Mouse (Mus musculus) monocyte, adult 2 months (primary cell): ENCODE data around the gene Klhl11.

Experiments
- DNase-seq, 2 experiments: peaks; one replicate each; pipeline ENCODE4 v3.0.0; 2022; ENCODE audit warnings: low spot score in 2 of 2, low read depth in 1 of 2

Gene Klhl11

GRCm38 (mm10) chr11:100472197-100472934, at the start of gene Klhl11:
Klhl11 (minus strand) TSS chr11:100472741.
- peak; percentile 77 to 86 for DNase-seq

- DNase-seq = no peak
Measured at GRCm38 (mm10) chr11:100520838-100521237, 48.3 kb upstream of the Klhl11 start.

DNA sequence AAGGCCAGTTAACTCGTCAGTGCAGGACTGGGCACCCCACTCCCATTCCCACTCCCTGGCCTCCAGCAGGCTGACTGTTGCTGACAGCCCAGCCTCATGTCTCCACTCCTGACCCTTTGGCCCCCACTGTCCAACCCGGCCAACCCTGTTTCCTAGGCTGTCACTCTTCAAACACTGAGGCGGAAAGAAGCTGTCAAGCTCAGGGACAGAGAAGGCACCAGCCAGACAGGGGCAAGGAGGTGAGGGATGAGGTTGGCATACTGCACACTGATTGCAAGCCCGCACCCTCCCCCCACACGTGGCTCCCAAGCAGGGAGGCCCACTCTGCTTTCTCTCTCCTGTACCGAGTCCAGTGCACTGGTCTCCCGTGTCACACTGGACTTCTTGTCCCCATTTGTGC, 46.6 kb upstream of the Klhl11 start:
- DNase-seq = no peak

DNA sequence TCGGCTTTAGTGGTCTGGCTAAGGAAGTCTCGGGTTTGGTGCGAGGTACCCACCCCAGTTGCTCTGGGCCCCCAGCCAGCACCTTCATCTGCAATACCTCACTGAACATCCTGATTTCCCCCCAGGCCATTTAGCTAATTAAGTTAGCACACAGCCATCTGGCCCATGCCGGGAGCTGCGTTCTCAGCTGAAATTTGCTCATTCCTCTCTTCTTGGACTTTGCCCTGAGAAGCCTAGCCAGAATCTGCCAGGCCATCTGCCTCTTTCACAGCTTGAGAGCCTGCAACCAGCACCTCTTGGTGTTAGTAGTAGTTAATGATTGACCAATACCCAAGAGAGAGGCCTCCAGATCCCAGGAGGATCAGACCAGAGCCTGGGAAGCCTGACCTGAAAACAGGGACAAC, 45.6 kb upstream of the Klhl11 start:
- DNase-seq = no peak

DNA sequence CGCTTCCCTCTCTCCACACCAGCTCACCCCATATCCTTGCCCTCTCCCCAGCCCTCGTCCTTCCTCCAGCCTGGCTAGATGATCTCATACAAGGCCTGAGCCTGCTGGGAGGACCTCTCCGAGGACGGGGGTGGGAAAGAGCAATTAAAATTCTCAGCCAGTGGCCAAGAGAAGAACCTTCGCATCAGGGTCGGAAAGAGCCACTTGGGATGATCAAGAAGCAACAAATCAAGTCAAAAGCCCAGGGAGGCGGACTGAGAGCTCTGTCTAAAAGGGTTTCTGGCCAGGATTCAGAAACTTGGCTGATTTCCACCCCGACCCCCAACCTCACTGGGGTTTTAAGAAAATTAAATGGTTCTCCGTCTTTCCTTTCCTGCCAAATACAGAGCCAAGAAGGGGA, 43.8 kb upstream of the Klhl11 start:
- no peak for DNase-seq

DNA sequence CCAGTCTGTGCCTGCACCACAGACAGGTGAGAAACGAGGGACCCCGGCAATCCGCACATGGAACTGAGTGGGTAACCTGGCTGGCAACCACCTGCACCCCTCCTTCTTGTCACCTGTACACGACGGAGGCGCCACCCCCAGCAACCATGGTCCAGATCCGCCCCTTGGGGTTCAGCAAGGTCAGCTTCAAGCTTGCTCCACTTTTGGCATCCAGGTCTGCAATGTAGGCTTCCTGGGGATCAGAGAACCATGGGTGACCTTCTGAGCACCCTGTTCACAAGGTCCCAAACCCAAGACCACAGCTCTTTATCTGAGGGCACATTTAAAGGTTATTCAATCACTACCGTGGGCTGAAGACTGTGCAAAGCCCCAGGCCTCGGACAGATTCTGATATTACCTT, 43.2 kb upstream of the Klhl11 start:
- DNase-seq = no peak

- no peak for DNase-seq
Measured at GRCm38 (mm10) chr11:100515061-100515460, 42.5 kb upstream of the Klhl11 start.

GRCm38 (mm10) chr11:100513716-100514115, 41.2 kb upstream of the Klhl11 start:
- DNase-seq = no peak

- no peak for DNase-seq
Measured at GRCm38 (mm10) chr11:100512384-100512783, 39.8 kb upstream of the Klhl11 start.

GRCm38 (mm10) chr11:100510556-100510955, 38.0 kb upstream of the Klhl11 start:
- DNase-seq = no peak

- no peak for DNase-seq
Measured at GRCm38 (mm10) chr11:100505997-100506396, 33.5 kb upstream of the Klhl11 start.

GRCm38 (mm10) chr11:100504990-100505660, 32.6 kb upstream of the Klhl11 start:
- DNase-seq = no peak

DNA sequence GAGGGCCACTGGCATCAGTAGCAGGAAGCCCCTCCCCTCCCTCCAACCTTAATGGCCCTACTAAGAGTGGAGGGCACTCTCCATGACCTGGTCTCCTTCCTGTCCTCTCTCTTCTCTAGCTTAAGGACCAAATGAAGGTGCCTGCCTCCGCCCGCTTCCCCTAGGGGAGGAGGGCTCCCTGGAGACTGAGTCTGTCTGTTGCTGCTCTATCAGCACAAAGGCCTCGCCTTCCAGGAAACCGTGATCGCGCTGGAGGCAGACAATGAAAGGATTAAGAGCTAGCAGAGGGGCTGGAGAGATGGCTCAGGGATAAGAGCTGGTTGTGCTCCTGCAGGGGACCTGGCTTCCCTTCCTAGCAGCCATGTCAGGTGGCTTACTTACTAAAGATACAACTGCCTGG, 28.8 kb upstream of the Klhl11 start:
- DNase-seq = no peak

- DNase-seq = no peak
Measured at GRCm38 (mm10) chr11:100500651-100501050, 28.1 kb upstream of the Klhl11 start.

GRCm38 (mm10) chr11:100500241-100500640, 27.7 kb upstream of the Klhl11 start:
- no peak for DNase-seq

DNA sequence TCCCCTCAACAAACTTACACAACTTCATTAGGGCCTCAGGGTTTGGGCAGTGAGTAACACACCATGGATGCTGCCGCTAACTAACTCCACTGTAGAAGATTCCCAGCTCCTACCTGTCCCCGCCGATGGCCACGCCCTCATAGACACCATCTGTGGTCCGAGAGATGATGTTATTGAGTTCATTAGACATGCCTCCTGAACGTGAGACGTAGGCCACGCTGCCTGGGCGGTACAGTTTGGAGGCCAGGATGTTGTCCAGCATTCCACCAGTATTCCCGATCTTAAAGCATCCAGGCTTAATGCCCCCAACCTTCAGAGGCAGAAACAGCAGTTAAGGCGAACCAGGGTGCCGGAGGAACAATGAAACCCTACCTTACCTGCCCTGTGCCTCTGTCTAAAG, 21.2 kb upstream of the Klhl11 start:
- DNase-seq = no peak

DNA sequence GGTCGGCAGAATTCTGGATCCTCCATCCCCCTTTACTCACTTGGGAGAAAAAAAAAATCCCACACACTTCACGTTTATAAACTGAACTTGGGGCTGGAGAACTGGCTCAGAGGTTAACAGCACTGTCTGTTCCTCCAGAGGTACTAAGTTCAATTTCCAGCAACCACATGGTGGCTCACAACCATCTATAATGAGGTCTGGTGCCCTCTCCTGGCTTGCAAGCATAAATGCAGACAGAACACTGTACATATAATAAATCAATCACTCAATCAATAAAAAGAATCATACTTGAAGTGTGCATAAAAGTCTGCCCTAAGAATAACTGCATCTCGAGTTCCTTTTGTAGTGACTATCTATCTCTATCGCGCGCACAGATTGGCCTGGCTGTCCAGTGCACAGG, 18.4 kb upstream of the Klhl11 start:
- DNase-seq = no peak

- DNase-seq = no peak
Measured at GRCm38 (mm10) chr11:100485801-100486538, 13.4 kb upstream of the Klhl11 start.

- DNase-seq = no peak
Measured at GRCm38 (mm10) chr11:100484461-100484860, 11.9 kb upstream of the Klhl11 start.

- DNase-seq = no peak
Measured at GRCm38 (mm10) chr11:100479152-100479551, 6.6 kb upstream of the Klhl11 start.

DNA sequence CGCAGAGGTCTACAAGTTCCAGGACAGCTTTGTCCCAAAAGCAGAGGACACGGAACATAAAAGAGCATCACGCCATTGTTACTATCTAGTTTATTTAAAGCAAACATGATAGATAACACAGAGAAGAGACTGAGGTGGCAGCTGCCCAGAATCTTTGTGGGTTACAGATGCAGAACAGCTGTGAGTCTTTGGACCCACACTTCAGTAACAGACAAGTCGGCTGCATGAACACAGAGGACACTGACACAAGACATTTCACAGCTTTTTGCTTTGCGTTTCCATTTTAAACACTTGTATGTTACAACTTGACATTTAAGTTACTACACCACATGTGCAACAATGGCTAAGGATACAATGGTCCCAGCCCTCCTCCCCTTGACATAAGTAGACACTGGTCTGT, 3.7 kb upstream of the Klhl11 start:
- DNase-seq = no peak

DNA sequence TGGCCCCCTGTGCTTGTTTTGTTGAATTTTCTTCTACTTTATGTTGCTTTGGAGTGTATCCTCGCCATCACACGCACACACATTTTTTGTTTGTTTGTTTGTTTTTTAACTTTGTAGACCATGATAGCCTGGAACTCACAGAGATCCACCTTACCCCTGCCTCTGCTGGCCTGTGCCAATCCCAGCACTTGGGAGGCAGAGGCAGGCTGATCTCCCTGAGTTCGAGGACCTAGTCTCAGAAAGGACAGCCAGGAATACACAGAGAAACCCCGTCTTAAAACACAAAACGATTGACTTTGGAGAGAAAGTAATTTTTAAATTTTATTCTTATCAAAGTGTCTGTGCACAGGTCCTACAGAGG, 374 bp upstream of the Klhl11 start:
- DNase-seq = no peak
